Mouse (Mus musculus): ENCODE measurements at regions not wholly inside any gene's neighbourhood (a gene's known extent, or its start where the extent isn't known, plus 50 kb on each side); places are given as distances from the start of the nearest gene placed in this dataset.

- no peak for DNase-seq (ENCODE audit: low read depth in 2 of 2, low spot score in 2 of 2)
Observed at GRCm38 (mm10) chr3:149626186-149626585, 635.8 kb upstream of the Adgrl2 start.

GRCm38 (mm10) chr3:149625497-149625896 lies 635.1 kb upstream of the Adgrl2 start:
- DNase-seq (ENCODE audit: low read depth in 2 of 2, low spot score in 2 of 2), result no peak

GRCm38 (mm10) chr3:149625066-149625465 lies 634.7 kb upstream of the Adgrl2 start:
- DNase-seq (ENCODE audit: low read depth in 2 of 2, low spot score in 2 of 2), result no peak

GRCm38 (mm10) chr3:149623851-149624532 lies 633.6 kb upstream of the Adgrl2 start:
- DNase-seq (ENCODE audit: low read depth in 2 of 2, low spot score in 2 of 2), result no peak

- DNase-seq (ENCODE audit: low read depth in 2 of 2, low spot score in 2 of 2), result no peak
Observed at GRCm38 (mm10) chr3:149603865-149604264, 613.5 kb upstream of the Adgrl2 start.

GRCm38 (mm10) chr3:149601276-149601675 lies 610.9 kb upstream of the Adgrl2 start:
- DNase-seq (ENCODE audit: low read depth in 2 of 2, low spot score in 2 of 2), result no peak

- no peak for DNase-seq (ENCODE audit: low read depth in 2 of 2, low spot score in 2 of 2)
Observed at GRCm38 (mm10) chr3:149594470-149594869, 604.1 kb upstream of the Adgrl2 start.

- no peak for DNase-seq (ENCODE audit: low read depth in 2 of 2, low spot score in 2 of 2)
Observed at GRCm38 (mm10) chr3:149585769-149586168, 595.4 kb upstream of the Adgrl2 start.

GRCm38 (mm10) chr3:149581141-149581540 lies 590.8 kb upstream of the Adgrl2 start:
- DNase-seq (ENCODE audit: low read depth in 2 of 2, low spot score in 2 of 2), result no peak

GRCm38 (mm10) chr3:149575678-149576077 lies 585.3 kb upstream of the Adgrl2 start:
- no peak for DNase-seq (ENCODE audit: low read depth in 2 of 2, low spot score in 2 of 2)

GRCm38 (mm10) chr3:149566853-149567252 lies 576.5 kb upstream of the Adgrl2 start:
- no peak for DNase-seq (ENCODE audit: low read depth in 2 of 2, low spot score in 2 of 2)

- no peak for DNase-seq (ENCODE audit: low read depth in 2 of 2, low spot score in 2 of 2)
Observed at GRCm38 (mm10) chr3:149550231-149550951, 560.0 kb upstream of the Adgrl2 start.

- no peak for DNase-seq (ENCODE audit: low read depth in 2 of 2, low spot score in 2 of 2)
Observed at GRCm38 (mm10) chr3:149547045-149547444, 556.7 kb upstream of the Adgrl2 start.

GRCm38 (mm10) chr3:149546256-149546655 lies 555.9 kb upstream of the Adgrl2 start:
- DNase-seq (ENCODE audit: low read depth in 2 of 2, low spot score in 2 of 2), result no peak

GRCm38 (mm10) chr3:149534183-149534582 lies 543.8 kb upstream of the Adgrl2 start:
- DNase-seq (ENCODE audit: low read depth in 2 of 2, low spot score in 2 of 2), result no peak

GRCm38 (mm10) chr3:149530026-149530607 lies 539.8 kb upstream of the Adgrl2 start:
- no peak for DNase-seq (ENCODE audit: low read depth in 2 of 2, low spot score in 2 of 2)

GRCm38 (mm10) chr3:149526509-149526908 lies 536.2 kb upstream of the Adgrl2 start:
- no peak for DNase-seq (ENCODE audit: low read depth in 2 of 2, low spot score in 2 of 2)

- no peak for DNase-seq (ENCODE audit: low read depth in 2 of 2, low spot score in 2 of 2)
Observed at GRCm38 (mm10) chr3:149519575-149519929, 529.2 kb upstream of the Adgrl2 start.

GRCm38 (mm10) chr3:149518928-149519574 lies 528.7 kb upstream of the Adgrl2 start:
- no peak for DNase-seq (ENCODE audit: low read depth in 2 of 2, low spot score in 2 of 2)

GRCm38 (mm10) chr3:149517537-149517936 lies 527.2 kb upstream of the Adgrl2 start:
- DNase-seq (ENCODE audit: low read depth in 2 of 2, low spot score in 2 of 2), result no peak

- no peak for DNase-seq (ENCODE audit: low read depth in 2 of 2, low spot score in 2 of 2)
Observed at GRCm38 (mm10) chr3:149509178-149509577, 518.8 kb upstream of the Adgrl2 start.

GRCm38 (mm10) chr3:149508671-149509070 lies 518.3 kb upstream of the Adgrl2 start:
- no peak for DNase-seq (ENCODE audit: low read depth in 2 of 2, low spot score in 2 of 2)

Measured in CD8-positive naive resting alpha-beta T cell, adult 2 months (primary cell).